Mouse (Mus musculus): Measurements from ENCODE around the gene Car5a. TPM values are rescaled to one million over a fixed set of nuclear protein-coding genes. Genes with fewer than 3 reads are reported as not detected.

Car5a gene
- polyA plus RNA-seq, 1 experiment, result 0.08 TPM

DNA sequence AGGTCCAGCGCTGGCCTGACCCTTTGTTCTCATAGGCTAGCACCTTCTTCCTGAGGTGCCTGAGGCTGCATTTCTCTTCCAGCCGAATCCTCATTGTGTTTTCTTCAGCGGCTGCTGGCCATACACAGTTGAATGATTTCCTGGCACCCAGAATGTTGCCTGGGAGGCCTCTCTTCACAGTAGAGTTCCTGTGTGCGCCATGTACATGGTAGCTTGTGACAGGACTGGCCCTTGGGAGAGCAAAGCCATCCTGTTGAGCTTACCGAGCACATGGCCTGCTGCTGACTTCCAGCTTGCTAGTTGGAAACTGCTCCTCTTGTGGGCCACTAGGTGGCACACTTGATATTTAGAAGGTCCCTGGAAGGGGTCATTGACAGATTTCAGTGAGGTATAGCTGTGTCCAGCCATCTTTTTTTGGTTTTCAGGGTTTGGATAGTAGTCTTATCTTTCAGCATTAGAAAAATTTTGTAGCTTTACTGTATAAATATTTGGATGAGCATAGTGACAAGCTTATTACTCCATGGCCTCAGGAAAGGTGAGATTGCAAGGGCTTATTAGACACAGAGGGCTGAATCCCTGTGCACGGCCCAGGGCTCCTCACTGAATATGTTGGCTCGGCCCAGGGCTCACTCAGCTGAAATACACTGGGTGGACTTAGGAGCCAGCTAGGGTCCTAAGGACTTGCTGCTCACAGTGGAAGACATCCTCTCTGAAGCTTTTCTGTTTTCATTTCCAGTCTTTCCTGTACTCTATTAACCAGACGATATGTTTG is 33.3 kb upstream of the Car5a start:
- Histone ChIP-seq H3K36me3 (ENCODE audit: control insufficient read depth) (peaks cover 91% of the 10 kb centered on the region), H3K9me3 (ENCODE audit: control insufficient read depth, low read length) (no peaks in the 10 kb centered on the region), H3K4me3 (replicated peaks) (no peak overlapping the region), H3K4me1 (ENCODE audit: control insufficient read depth) (no peaks in the 10 kb centered on the region), H3K27me3 (ENCODE audit: control insufficient read depth) (no peaks in the 10 kb centered on the region)
- TF ChIP-seq GATA1 (IDR thresholded peaks at IDR 0.05; ENCODE audit: low read length) (no peak), TAL1 (IDR thresholded peaks at IDR 0.05; ENCODE audit: low read length) (no peak)

GRCm38 (mm10) chr8:121973906-121974305 is 29.2 kb upstream of the Car5a start:
- Histone ChIP-seq H3K36me3 (ENCODE audit: control insufficient read depth) (peaks cover 73% of the 10 kb centered on the region), H3K4me1 (ENCODE audit: control insufficient read depth) (peaks cover 6% of the 10 kb centered on the region), H3K9me3 (ENCODE audit: control insufficient read depth, low read length) (no peaks in the 10 kb centered on the region)

GRCm38 (mm10) chr8:121971488-121972058 is 26.9 kb upstream of the Car5a start:
- TF ChIP-seq TAL1 (IDR thresholded peaks at IDR 0.05; ENCODE audit: low read length) (no peak), GATA1 (IDR thresholded peaks at IDR 0.05; ENCODE audit: low read length) (no peak)
- peaks cover 26% of the 10 kb centered on the region for H3K4me1 ChIP-seq (ENCODE audit: control insufficient read depth)
- no peaks in the 10 kb centered on the region for H3K27me3 ChIP-seq (ENCODE audit: control insufficient read depth)
- H3K9me3 ChIP-seq (ENCODE audit: control insufficient read depth, low read length), result no peaks in the 10 kb centered on the region
- H3K36me3 ChIP-seq (ENCODE audit: control insufficient read depth), result peaks cover 54% of the 10 kb centered on the region
- H3K4me3 ChIP-seq (replicated peaks), result no peak overlapping the region

More at GRCm38 (mm10) chr8:121973906-121974305, 29.2 kb upstream of the Car5a start:
- H3K27me3 ChIP-seq (ENCODE audit: control insufficient read depth), result no peaks in the 10 kb centered on the region
- H3K4me3 ChIP-seq (replicated peaks), result no peak overlapping the region
- TF ChIP-seq TAL1 (IDR thresholded peaks at IDR 0.05; ENCODE audit: low read length) (no peak), GATA1 (IDR thresholded peaks at IDR 0.05; ENCODE audit: low read length) (no peak)

DNA sequence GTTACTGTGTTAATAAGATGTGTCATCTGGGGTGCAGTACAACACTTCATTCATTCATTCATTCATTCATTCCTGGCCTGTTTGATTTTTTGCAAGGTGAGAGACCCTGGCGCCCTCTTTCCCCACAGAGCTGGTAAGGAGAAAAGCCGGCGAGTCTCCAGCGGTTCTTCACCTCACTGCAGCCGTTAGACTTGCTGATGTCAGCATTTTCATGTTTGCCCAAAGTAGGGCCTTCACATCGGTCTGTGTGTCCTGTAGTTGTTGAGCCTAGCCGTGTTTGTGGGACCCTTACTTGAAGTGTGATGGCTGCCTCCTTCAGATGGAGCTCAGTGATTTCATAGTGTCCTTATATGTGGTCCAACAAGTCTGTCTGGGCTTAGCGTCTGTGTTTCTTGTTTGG is 25.5 kb upstream of the Car5a start:
- peaks cover 45% of the 10 kb centered on the region for H3K36me3 ChIP-seq (ENCODE audit: control insufficient read depth)
- H3K27me3 ChIP-seq (ENCODE audit: control insufficient read depth), result no peaks in the 10 kb centered on the region
- H3K4me1 ChIP-seq (ENCODE audit: control insufficient read depth), result peaks cover 36% of the 10 kb centered on the region
- H3K4me3 ChIP-seq (replicated peaks), result no peak overlapping the region
- TF ChIP-seq GATA1 (IDR thresholded peaks at IDR 0.05; ENCODE audit: low read length), result no peak
- TF ChIP-seq TAL1 (IDR thresholded peaks at IDR 0.05; ENCODE audit: low read length), result no peak
- H3K9me3 ChIP-seq (ENCODE audit: control insufficient read depth, low read length), result no peaks in the 10 kb centered on the region

GRCm38 (mm10) chr8:121968542-121968941 is 23.8 kb upstream of the Car5a start:
- TF ChIP-seq TAL1 (IDR thresholded peaks at IDR 0.05; ENCODE audit: low read length) (no peak), GATA1 (IDR thresholded peaks at IDR 0.05; ENCODE audit: low read length) (no peak)
- H3K36me3 ChIP-seq (ENCODE audit: control insufficient read depth), result peaks cover 35% of the 10 kb centered on the region
- H3K4me3 ChIP-seq (replicated peaks), result no peak overlapping the region
- H3K9me3 ChIP-seq (ENCODE audit: control insufficient read depth, low read length), result no peaks in the 10 kb centered on the region
- peaks cover 38% of the 10 kb centered on the region for H3K4me1 ChIP-seq (ENCODE audit: control insufficient read depth)
- no peaks in the 10 kb centered on the region for H3K27me3 ChIP-seq (ENCODE audit: control insufficient read depth)

- Histone ChIP-seq H3K4me1 (ENCODE audit: control insufficient read depth) (peaks cover 38% of the 10 kb centered on the region), H3K27me3 (ENCODE audit: control insufficient read depth) (no peaks in the 10 kb centered on the region), H3K36me3 (ENCODE audit: control insufficient read depth) (peaks cover 36% of the 10 kb centered on the region), H3K9me3 (ENCODE audit: control insufficient read depth, low read length) (no peaks in the 10 kb centered on the region), H3K4me3 (replicated peaks) (no peak overlapping the region)
- TF ChIP-seq TAL1 (IDR thresholded peaks at IDR 0.05; ENCODE audit: low read length) (no peak), GATA1 (IDR thresholded peaks at IDR 0.05; ENCODE audit: low read length) (no peak)
These were observed 23.3 kb upstream of the Car5a start for GRCm38 (mm10) chr8:121967977-121968376.

- Histone ChIP-seq H3K27me3 (ENCODE audit: control insufficient read depth) (no peaks in the 10 kb centered on the region), H3K9me3 (ENCODE audit: control insufficient read depth, low read length) (no peaks in the 10 kb centered on the region), H3K36me3 (ENCODE audit: control insufficient read depth) (peaks cover 34% of the 10 kb centered on the region), H3K4me1 (ENCODE audit: control insufficient read depth) (peaks cover 43% of the 10 kb centered on the region), H3K4me3 (replicated peaks) (no peak overlapping the region)
- TF ChIP-seq TAL1 (IDR thresholded peaks at IDR 0.05; ENCODE audit: low read length) (no peak), GATA1 (IDR thresholded peaks at IDR 0.05; ENCODE audit: low read length) (no peak)
These were observed 22.2 kb upstream of the Car5a start for GRCm38 (mm10) chr8:121966714-121967448.

GRCm38 (mm10) chr8:121966110-121966509 is 21.4 kb upstream of the Car5a start:
- no peaks in the 10 kb centered on the region for H3K9me3 ChIP-seq (ENCODE audit: control insufficient read depth, low read length)
- TF ChIP-seq GATA1 (IDR thresholded peaks at IDR 0.05; ENCODE audit: low read length), result no peak
- no peak for TF ChIP-seq TAL1 (IDR thresholded peaks at IDR 0.05; ENCODE audit: low read length)
- peaks cover 36% of the 10 kb centered on the region for H3K36me3 ChIP-seq (ENCODE audit: control insufficient read depth)
- no peak overlapping the region for H3K4me3 ChIP-seq (replicated peaks)
- H3K4me1 ChIP-seq (ENCODE audit: control insufficient read depth), result peaks cover 44% of the 10 kb centered on the region
- no peaks in the 10 kb centered on the region for H3K27me3 ChIP-seq (ENCODE audit: control insufficient read depth)

All from erythroblast, embryonic 14.5 days (primary cell).